Mouse (Mus musculus) activated CD4-positive, CD25-positive, alpha-beta regulatory T cell, adult 4 months (primary cell): ENCODE results near the gene Pitx1. TPM values are rescaled to one million over a fixed set of nuclear protein-coding genes. Genes with fewer than 3 reads are reported as not detected.

Source experiments
- ATAC-seq: one replicate; pipeline ENCODE4 v1.8.0; 2017
- polyA plus RNA-seq, 2 experiments: library from polyadenylated mRNA; unstranded; fragments of 100-300 nt; shearing (Covaris generic); gene quantifications; one replicate each; pipeline ENCODE4 v1.2.1; 2017

Pitx1 gene
- polyA plus RNA-seq, 2 experiments from 2014 or later = not detected

- ATAC-seq = no peak
These were observed 60.9 kb downstream of the Pitx1 start for GRCm38 (mm10) chr13:55775056-55775455.

Other genes starting within 250 kb of the Pitx1 start
- gene B4galt7, start 236.3 kb downstream of the Pitx1 start, polyA plus RNA-seq = 10 to 100 TPM; 24.5 to 30.2 TPM
- gene Caml, start 213.2 kb downstream of the Pitx1 start, polyA plus RNA-seq = 10 to 100 TPM; 31.7 to 39.9 TPM
- 10 to 100 TPM; 59.1 to 64.8 TPM for gene Ddx46, start 201.2 kb downstream of the Pitx1 start, polyA plus RNA-seq
- 10 to 100 TPM; 12.9 to 15.2 TPM for gene B230219D22Rik, start 143.1 kb downstream of the Pitx1 start, polyA plus RNA-seq
- gene Txndc15, start 121.5 kb downstream of the Pitx1 start, polyA plus RNA-seq = 10 to 100 TPM; 31.4 to 31.5 TPM
- 10 to 100 TPM; 11.9 to 15.1 TPM for gene Pcbd2, start 108.8 kb downstream of the Pitx1 start, polyA plus RNA-seq
- under 1 TPM in 1 of 2 experiments, not detected in 1; 0.25 TPM for gene Catsper3, start 51.6 kb downstream of the Pitx1 start, polyA plus RNA-seq